Mouse (Mus musculus): Measurements from ENCODE around the gene Fbxl19.
"Not testable (repeated sequence)": the region's sequence is repeated elsewhere in the genome, so short reads cannot be mapped to it uniquely, and the experiment has no call there.

The Fbxl19 gene

DNA sequence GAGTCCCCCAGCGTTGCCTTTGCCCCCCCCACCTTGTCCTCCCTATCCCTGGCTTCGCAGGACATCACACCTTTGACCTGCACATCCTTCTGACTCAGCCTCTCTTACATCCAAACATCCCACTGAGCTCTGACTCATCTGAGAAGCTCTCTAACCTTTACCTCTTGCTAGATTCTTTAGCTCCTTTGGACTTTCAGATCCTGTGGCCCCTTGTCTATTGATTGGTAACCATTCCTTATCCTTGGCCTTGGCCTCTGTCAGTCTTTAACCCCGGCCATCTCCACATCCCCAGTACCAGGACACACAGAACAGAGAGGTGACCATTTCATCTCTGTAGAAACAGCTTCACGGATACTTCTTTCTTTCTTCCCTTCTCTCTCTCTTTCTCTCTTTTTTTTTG, 14.2 kb upstream of the Fbxl19 start:
- DNase-seq (ENCODE audit: low spot score): no peak

DNA sequence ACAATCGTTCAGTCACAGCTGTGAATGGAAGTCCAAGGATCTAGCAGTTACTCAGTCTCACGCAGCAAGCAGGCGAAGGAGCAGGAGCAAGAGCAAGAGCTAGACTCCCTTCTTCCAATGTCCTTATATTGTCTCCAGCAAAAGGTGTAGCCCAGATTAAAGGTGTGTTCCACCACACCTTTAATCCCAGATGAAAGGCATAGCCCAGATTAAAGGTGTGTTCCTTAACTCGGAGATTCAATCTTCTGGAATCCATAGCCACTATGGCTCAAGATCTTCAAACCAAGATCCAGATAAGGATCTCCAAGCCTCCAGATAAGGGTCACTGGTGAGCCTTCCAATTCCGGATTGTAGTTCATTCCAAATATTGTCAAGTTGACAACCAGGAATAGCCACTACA, 12.3 kb upstream of the Fbxl19 start, which contains the start of gene Ctf2:
Ctf2 (minus strand) TSS at position 101 of the 400 bp plus-strand sequence.
- not testable (repeated sequence) for DNase-seq (ENCODE audit: low spot score)

DNA sequence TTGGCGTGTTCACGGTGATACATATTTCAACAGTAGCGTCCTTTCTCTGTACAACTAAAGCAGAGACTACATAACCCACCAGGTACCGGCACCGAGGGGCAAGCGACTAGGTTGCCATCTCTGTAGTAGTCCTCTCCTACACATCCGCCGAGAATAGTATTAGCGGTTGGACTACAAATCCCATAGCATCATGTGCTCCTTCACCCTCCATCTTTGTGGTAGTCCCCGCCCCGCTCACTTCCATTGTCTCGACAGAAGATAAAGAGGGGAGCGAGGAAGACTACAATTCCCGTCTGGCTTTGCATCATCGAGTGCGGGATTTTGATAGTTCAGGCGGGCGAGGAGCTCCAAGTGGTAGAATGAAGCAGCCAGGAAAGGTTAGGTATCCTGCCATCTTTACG, 908 bp downstream of the Fbxl19 start:
- DNase-seq (ENCODE audit: low spot score): peak; percentile 93

DNA sequence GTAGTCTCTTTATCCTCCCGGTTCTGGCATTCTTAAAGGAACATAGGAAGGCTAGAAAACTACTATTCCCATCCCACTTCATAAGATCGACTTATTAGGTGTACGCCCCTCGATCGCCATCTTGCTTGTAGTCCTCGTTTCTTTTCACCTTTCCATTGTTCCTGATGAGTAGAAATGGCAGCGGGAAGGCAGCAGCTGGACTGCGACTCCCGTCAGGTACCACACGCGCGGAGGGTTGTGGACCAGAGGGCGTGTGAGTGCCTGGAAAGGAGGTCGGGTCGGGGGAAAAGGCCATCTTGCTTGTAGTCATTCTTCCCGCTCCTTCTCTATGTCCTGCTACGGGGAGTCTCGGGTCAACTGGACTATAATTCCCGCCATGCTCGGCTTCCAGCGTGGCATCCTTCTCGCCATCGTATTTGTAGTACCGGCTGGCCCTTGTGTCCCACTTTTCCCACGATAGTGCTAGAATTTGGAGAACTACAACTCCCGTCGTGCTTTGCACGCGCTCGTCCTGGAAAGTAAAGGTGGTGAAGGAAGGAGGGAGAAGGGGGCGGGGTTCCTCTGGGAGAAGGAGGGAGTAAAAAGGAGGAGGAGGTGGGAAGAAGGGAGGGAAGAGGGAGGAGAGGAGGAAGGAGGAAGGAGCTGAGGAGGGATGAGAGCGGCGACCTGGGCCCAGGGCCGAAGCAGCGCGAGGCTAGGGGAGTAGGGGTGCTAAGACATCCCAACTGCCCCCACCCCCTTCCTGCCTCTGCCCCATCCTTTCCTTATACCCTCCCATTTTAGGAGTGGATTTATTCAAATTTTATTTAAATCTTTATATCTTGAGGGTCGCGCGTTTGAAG, 1.5 kb downstream of the Fbxl19 start:
- peak; percentile 96 for DNase-seq (ENCODE audit: low spot score)

DNA sequence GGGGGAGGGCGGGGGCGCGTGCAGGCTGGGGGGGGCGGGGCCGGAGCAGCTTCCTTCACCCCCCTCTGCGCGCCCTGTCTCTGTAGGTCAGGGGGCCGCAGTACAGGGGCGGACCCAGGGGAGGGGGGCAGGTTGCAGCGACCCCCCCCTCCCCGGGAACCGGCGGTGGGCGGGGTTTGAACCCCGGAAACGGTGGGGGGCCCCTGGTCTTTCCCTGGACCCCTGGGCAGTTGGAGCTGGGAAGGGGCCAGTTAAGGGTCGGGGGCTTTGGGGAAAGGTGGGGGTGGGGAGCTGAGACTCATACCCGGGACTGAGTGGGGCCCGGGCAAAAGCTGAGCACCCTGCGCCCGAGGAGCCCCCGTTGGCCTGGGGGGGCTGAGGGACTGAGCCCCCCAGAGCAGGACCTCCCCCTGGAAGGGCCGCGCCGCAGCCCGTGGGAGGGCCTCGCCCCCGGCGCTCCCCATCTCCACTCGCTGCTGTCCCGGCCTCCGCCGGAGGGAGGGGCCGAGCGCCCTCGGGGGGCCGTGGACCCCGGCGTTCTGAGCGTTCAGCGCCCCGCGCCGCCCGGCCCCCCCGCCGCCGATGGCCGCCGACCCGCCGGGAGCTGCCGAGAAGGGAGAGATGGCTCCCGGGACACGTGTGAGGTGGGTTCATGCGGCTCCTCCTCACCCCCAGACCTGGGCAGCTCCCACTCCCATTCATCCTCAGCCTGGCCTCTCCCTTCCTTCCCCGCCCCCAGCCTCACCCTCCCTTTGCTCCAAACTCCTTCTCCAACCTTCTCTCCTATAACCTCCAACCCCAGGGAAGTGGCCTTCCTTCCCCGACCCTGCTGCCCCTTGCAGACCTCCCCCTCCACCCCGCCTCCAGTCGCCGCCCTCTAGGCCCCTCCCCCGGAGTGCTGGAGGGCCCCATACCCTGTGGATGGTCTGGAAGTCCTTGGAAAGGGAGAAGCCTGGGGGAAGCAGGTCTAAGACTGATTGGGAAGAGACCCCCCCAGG, 2.5 kb downstream of the Fbxl19 start:
- DNase-seq (ENCODE audit: low spot score): peak; percentile 67

DNA sequence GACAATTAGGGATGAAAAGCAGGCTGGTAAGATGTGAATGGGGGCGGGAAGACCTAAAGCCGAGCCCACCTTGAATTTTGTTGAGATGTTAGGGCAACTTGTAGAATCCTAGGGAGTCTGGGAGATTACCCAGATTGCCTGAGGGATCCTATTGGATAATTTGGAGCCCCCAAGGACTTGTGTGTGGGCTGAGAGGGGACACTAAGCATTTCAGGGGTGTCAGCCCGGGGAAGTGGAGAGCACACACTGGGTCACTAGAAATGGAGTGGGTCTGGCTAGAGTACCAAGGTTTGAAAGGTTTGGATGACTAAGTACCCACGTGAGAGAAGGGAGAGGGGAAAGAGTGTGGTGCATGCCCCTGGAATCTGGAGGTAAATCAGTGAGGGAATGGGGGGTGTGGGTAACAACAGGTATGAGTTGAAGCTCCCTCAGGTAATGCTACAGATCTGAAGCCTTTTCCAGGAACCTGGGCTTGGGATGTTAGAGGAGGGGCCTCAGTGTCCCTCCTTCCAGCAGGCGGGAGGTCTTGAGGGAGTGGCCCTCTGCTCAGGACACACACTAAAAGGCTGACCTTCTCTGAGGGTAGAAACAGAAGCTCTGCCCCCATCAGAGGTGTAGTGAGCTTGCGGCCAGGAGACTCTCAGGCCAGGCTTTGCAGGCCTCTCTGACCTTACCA, 3.4 kb downstream of the Fbxl19 start:
- DNase-seq (ENCODE audit: low spot score): no peak

DNA sequence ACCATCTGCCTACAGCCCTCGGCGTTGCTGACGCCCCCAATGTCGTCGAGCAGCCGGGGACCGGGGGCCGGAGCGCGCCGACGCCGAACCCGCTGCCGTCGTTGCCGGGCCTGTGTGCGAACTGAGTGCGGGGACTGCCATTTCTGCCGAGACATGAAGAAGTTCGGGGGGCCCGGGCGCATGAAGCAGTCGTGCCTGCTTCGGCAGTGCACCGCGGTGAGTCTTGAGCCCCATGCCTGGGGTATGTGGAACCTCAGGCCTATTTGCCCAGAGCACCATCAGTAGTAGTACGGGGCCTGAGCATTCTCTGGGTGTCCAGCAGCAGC, 3.9 kb downstream of the Fbxl19 start:
- no peak for DNase-seq (ENCODE audit: low spot score)

DNA sequence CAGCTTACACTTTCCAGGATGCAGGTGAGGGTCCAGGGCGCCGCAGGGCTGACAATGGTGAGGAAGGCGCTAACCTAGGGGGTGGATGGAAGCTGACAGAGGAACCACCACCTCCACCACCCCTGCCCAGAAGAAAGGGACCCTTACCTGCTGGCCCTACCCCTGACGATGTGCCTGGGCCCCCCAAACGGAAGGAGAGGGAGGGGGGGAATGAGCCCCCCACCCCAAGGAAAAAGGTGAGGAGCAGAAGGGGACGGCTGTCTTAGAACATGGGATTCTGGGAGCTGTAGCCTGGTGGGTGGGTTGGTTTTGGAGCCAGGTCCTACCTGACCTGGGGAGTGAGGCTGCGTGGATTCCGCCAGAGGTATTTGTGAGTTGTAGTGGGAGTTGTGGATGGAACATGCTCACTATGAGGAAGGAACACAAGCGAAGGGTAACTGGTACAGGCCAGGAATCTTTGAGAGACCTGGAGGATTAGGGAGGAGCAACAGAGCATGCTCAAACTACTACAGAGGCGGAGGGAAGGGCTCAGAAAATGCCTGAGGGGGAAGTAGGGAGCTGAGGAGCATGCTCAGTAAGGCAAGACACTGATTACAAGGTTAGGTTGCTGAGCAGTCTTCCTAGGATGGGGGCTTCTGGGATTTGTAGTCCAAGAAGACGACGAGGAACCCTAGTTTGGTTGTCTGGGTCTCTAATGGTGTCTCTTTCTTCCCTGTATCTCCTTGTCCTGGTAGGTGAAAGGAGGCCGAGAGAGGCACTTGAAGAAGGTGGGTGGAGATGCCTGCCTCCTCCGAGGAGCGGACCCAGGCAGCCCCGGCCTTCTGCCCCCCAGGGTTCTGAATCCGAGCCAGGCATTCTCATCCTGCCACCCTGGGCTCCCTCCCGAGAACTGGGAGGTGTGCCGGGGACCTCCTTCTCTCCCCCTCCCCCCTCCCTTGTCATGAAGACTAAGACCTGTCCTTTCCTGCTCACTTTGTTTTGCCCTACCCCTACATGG, 6.1 kb downstream of the Fbxl19 start:
- DNase-seq (ENCODE audit: low spot score): no peak

DNA sequence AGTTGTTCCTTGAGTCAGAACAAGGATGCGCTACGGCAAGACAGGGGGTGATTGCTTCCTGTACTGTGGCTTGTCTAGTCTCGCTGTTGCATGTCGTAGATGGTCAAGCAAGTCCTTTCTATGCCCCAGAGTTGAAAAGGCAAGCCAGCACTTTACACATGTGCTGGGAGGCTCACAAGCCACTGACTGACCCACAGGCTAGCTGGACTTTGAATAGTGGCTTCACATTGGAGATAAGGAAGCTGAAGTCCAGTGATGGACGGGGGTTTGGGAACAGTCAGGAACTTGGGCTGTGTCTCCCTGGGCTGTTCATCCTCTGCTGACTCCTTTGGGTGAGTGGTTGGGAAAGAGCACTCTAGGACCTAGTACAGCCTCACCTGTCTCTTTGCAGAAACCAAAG, 7.3 kb downstream of the Fbxl19 start:
- no peak for DNase-seq (ENCODE audit: low spot score)

DNA sequence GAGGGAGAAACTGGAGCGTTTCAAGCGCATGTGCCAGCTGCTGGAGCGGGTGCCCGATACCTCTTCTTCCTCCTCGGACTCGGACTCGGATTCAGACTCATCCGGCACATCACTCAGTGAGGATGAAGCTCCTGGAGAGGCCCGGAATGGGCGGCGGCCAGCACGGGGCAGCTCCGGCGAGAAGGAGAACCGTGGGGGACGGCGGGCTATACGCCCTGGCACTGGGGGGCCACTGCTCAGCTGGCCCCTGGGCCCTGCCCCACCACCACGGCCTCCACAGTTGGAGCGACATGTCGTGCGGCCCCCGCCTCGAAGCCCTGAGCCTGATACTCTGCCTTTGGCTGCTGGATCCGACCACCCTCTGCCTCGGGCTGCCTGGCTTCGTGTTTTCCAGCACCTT, 7.7 kb downstream of the Fbxl19 start:
- no peak for DNase-seq (ENCODE audit: low spot score)

DNA sequence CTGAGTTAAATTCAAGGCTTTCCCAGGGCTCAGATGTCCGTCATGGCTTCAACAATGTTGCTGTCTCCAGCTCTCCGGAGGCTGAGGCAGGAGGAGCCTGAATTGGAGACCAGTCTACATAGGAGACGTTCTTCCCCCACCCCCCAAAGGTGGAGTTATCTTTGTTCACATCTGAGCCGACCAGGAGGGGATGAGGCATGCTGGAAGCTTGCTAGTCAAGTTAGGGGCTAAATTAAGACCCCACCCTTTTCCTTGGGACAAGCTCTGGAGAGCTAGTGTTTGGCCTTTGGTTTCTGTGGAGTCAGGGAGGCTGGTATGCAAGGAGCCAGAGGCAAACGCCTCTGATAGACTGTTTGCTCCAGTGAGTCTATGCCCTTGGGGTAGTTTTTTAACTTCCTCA, 8.8 kb downstream of the Fbxl19 start:
- peak; percentile 84 for DNase-seq (ENCODE audit: low spot score)

DNA sequence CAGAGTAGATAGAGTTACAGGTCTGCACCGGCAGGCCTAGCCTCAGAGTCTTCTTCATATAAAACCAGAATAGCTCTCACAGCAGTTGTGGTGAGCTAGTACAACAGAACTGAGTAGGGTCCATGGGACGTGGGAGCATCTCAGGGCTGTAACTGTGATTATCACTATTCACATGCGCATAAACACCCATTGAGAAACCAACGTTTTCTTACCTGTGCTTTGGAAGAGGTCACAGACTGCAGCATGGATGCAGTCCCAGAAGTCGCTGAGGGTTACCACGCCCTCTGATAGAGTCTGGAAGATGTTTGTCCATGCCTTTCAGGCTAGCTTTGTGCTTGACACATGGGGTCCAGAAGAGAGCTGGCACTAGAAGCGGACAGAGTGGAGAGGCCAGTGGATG, 9.4 kb downstream of the Fbxl19 start:
- no peak for DNase-seq (ENCODE audit: low spot score)

DNA sequence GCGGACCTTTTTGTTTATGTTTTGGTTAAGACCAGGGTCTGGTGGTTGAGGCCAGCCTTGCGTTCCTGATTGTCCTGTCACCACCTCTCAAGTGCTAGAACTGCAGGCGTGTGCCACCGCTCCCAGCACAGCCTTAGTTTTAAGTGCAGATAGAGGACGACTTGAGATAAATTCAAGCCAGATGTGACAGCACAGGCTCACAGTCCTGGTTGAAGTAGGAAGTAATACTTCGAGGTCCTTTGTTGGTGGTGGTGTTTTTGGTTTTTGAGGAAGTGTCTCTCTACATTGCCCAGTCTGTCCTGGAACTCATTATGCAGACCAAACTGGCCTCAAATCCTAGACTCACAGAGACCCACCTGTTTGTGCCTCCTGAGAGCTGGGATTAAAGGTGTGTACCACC, 15.4 kb downstream of the Fbxl19 start:
- DNase-seq (ENCODE audit: low spot score): no peak

DNA sequence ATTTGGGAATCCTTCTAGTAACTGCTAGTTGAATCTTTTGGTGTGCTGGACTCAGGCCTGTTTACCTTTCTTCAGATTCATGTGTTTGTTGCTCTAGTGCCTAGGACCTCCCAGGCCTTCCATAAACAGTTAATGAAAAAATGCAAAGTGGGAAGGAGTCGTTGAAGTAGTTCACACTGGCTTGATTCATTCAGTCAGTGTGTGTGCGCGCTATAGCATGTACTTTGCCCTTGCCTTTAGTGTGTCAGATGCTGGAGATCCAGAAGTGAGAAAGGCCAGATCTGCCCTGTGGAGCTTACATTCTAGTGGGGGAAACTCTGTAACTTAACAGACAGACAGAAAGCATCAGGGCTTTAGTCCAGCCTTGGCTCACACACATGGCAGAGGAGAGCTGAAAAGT, 16.1 kb downstream of the Fbxl19 start:
- DNase-seq (ENCODE audit: low spot score): no peak

DNA sequence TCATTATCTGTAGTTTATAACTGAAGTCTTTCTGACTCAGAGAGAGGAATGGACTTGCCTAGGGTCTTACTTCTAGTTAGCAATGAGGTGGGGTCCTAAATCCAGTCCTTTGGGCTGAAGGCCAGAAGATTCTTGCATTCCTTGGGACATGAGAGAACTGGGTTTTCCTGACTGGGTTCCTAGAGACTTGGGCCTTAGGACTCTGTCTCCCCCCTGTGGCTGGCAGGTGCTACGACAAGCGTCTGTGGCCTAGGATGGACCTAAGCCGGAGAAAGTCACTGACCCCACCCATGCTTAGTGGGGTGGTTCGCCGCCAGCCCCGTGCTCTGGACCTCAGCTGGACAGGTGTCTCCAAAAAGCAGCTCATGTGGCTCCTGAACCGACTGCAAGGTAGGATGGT, 16.7 kb downstream of the Fbxl19 start:
- no peak for DNase-seq (ENCODE audit: low spot score)

DNA sequence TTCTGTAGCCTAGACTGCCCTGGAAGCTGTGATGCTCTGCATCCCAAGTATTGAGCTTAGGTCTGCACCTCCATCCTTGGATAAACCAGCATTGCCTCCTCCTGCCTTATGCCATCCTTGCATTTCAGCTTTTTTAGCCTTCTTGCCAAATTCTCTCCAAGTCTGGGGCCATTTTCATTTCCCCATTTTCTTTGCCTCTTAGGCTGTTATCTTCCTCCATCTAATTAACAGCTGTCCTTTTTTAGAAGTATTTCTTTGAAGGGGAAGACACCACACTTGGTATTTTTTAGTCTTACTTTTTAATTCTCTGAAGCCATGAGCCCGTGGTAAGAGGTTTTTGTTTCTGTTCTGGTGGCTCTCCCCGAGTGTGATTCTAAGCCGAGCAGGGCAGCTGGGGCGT, 19.3 kb downstream of the Fbxl19 start:
- no peak for DNase-seq (ENCODE audit: low spot score)

DNA sequence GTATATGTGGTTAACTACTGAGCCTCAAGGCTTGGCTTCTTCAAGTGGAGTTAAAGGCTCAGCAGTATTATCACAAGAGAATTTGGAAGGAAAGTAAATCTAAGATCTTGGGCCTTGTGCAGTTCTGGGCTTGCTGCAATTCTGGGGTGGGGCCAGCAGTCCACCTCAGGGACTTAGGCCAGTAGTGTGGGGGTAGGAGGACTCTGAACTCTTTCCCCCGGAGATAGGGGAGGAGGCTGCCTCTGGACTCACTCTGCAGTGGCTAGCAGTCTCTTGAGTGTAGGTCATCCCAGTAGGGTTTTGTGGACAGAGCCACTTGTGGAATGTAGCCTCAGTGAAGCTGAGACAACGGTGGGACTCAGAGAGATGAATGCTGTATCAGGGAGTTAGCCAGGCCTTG, 21.4 kb downstream of the Fbxl19 start:
- no peak for DNase-seq (ENCODE audit: low spot score)

DNA sequence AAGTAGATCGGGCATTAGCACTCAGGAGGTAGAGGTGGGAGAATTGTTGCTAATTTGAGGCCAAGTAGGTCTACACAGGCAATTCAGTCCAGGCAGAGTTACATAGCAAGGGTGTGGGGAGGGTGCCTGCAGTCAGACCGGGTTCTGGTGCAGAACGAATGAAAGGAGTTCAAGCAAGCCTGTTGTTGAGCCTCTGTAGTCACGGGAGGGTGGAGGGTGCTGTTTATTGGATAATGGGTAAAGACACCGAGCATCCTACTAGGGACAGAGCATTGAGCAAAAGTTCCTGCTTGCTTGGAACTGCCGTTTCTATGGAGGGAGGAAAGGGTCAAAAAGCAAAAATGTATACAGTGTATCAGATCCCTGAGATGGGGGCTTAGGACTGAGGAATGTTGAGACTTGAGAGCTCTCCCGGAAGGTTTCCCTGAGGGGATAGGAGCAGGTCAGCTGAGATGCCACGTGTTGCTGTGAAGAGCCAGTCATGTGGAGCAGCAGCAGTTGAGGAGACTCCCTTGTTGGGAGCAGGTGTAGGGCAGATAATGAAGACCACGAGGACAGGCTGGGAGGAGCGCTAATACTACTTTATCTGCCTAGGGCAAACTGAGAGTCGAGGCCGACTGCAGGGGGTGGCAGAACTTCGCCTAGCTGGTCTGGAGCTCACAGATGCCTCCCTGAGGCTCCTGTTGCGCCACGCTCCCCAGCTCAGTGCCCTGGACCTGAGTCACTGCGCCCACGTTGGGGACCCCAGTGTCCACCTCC, 22.7 kb downstream of the Fbxl19 start:
- DNase-seq (ENCODE audit: low spot score): peak; percentile 86

DNA sequence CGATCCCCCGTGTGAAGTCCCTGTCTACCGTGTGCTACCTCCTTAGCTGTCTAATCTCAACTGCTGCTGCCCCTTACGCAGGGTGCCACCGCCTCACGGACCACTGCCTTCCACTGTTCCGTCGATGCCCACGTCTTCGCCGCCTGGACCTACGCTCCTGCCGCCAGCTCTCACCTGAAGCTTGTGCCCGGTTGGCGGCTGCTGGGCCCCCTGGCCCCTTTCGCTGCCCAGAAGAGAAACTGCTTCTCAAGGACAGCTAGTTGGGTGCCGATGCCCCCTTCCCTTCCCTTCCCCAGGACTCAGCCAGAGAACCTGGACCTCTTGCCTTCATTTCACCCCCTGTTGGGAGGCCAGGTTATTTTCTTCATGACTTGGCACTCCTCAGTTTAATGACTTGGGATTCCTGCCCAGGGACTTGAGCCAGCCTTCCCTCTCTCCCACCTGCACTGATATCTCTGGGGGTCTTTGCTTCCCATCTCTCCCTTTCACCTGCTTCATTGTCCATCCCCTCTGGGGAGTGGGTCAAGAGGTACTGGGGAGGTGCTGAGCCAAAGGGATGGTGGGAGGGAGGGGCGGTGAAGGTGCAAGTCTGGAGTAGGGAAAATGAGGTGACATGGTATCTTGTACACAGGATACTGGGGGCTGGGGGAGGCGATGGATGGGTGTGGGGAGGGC, 23.5 kb downstream of the Fbxl19 start:
- no peak for DNase-seq (ENCODE audit: low spot score)
